Mouse (Mus musculus): ENCODE data around the gene Tssk1. TPM values are rescaled to one million over a fixed set of nuclear protein-coding genes. Genes with fewer than 3 reads are reported as not detected.

Tssk1 gene
- not detected for total RNA-seq (2023)

DNA sequence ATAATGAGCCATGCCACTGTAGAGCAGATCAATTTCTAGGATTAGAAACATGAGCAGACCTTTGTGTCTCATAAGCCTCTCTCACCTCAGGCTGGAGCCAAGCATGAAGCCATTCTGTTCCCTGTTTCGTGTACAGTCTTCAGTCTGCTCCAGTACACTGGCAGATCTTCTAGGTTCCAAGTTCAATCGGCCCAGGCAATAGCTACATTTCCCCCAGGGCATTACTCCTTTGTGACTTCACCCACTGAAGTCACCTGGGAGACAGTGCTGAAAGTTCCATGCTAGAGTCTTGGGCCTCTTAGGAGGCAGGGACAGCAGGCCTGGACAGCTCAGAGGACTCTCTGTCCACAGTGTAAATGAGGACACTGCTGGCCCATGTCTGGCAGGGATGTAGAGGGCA is at the start of gene Tssk1:
TSS of gene Tssk1 (plus strand) at position 301 of the 400 bp plus-strand sequence.

DNA sequence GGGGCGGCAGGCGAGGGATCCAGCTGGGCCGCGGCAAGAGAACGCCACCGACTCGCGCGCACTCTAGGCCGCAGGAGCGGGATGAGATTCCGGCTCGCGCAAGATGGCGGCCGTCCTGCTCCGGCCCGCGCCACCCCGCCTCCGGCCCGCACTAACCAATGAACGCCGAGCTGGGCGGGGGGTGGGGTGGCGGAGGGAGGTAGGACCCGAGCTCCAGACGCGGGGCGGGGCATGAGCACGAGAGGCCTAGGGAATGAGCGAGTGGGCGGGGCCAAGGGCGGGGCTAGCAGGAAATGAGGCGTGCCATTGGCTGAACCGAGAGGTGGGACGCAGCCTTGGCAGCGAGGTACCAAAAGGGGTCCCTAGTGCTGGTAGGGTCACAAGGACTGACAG is 2.5 kb upstream of the Tssk1 start, which contains the start of gene Gm20518:
TSS of gene Gm20518 (minus strand) at position 105 of the 393 bp plus-strand sequence.

DNA sequence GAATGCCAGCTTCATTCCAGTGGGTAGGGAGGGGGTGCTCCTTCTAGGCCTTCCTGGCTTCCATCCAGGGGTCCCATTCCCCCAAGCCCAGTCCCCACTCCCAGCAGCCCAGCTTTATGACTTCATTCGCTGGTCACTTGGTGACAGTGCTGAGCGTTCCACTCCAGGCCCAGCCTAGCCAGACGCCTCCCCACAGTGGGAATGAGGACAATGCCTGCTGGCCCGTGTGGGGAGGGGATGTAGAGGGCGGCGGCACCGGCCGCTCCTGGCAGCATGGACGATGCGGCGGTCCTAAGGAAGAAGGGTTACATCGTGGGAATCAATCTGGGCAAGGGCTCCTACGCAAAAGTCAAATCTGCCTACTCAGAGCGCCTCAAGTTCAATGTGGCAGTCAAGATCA is 4.4 kb downstream of the Tssk1 start, which contains the start of the genes Dgcr2 and Tssk2:
TSS of gene Dgcr2 (minus strand) at position 101 of the 400 bp plus-strand sequence.
TSS of gene Tssk2 (plus strand) at position 176 of the 400 bp plus-strand sequence.

DNA sequence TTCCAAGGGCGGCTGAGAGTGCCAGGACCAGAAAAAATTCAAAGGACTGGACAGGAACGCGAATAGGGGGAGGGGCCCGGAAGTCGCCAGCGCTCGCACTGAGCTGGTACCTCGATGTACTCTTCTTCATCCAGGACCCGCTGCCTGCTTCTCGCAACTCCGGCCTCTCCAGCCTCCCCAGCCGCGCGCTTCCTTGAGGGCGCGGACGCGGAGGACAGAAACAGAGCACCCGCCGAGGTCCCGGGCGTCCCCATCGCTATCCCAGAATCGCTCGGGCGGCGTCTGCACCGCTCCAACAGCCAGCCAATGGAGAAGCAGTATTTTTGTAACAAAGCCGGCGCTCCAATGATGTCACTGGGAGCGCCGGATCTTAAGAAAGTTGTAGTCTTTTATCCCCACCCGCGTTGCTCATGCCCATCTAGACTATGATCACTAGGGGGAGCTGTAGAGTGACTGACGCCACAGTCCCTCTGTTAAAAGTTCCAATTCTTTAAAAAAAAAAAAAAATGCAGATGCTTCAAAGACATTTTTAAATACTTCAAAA is 17.1 kb downstream of the Tssk1 start, which contains the start of gene Ess2:
TSS of gene Ess2 (minus strand) at position 297 of the 544 bp plus-strand sequence.

DNA sequence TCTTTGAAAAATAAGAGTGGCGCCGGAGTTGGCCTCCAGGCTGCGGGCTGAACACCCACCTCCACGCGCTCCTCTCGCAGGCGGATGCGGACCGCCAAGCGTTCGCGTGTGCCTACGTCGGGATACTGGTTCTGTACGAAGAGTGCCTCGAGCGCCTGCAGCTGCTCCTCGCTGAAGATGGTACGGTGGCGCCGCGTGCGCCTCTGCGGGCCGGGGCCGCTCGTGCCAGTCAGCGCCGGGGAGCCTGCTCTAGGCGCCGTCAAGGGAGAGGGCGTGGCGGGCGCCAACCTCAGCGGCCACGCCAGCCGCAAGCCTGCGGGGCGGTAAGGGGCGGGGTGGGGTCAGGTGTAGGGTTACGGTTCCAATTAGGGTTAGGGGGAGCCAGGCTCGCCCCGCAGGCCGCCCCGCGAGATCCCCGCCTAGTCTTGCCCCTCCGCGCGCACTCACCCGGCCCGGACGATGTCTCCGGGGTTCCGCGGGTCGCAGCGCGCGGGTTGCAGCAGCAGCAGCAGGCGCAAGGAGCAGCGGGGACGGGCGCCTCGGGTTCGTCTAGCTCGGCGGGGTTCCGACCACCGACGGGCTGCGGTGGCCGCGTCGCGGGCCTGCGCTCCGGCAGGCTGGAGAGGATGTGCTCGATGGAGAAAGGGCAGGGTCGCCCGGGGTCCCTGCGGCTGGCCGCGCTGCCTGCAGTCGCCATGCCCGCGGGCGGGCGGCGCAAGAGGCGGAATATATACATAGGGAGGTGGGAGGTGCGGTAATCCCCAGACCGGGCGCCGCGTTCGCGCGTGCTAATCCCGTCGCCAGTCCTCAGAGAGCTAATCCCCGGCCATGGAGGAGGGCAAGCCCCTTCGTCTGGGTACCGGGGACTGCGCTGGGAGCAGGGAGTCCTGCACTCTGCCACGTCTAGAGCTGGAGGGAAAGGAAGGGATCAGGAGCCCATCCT is 20.6 kb downstream of the Tssk1 start, which contains the start of gene Gsc2:
TSS of gene Gsc2 (minus strand) at position 753 of the 943 bp plus-strand sequence.

DNA sequence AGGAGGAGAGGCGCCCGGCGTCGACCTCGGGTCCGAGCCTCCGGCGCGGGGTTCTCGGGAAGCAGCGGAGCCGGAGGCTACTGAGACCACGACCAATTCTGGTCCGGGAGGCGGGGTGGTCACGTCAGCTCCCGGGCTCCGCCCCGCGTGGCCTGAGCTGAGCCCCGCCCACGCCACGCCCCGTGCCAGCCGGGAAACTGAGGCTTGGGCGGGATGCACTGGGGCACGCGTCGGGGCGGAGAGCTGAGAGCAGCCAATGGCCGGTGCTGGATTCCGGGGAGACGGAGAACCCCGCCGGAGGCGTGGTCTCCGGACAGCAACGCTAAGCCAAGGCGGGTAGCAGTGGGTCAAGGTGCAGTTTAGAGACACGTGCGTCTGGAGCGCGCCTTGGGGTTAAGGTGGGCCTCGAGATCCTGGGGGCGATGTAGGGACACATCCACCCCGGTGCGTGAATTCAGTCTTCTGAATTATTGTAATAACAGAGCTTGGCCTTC is 34.1 kb downstream of the Tssk1 start, which contains the start of gene Slc25a1:
TSS of gene Slc25a1 (minus strand) at position 133 of the 494 bp plus-strand sequence.

Other genes starting within 250 kb of the Tssk1 start
- not detected for gene Ccdc74a, start 247.8 kb upstream of the Tssk1 start, total RNA-seq (2023)
- gene Med15, start 161.3 kb upstream of the Tssk1 start, total RNA-seq (2023) = 137 TPM
- gene Klhl22, start 134.6 kb upstream of the Tssk1 start, total RNA-seq (2023) = 22.1 TPM
- gene Scarf2, start 96.9 kb upstream of the Tssk1 start, total RNA-seq (2023) = 0.53 TPM
- gene B830017H08Rik, start 61.1 kb upstream of the Tssk1 start, total RNA-seq (2023) = not detected
- gene Car15, start 55.9 kb upstream of the Tssk1 start, total RNA-seq (2023) = 17.4 TPM
- gene Gm20518, start 2.6 kb upstream of the Tssk1 start, total RNA-seq (2023) = 4.2 TPM
- 73.1 TPM for gene Dgcr2, start 4.3 kb downstream of the Tssk1 start, total RNA-seq (2023)
- gene Tssk2, start 4.4 kb downstream of the Tssk1 start, total RNA-seq (2023) = not detected
- gene Ess2, start 17.1 kb downstream of the Tssk1 start, total RNA-seq (2023) = 72.0 TPM
- not detected for gene Gsc2, start 20.8 kb downstream of the Tssk1 start, total RNA-seq (2023)
- gene Slc25a1, start 34.0 kb downstream of the Tssk1 start, total RNA-seq (2023) = 15.7 TPM
- not detected for gene Vpreb2, start 86.2 kb downstream of the Tssk1 start, total RNA-seq (2023)
- 5.5 TPM for gene Dgcr6, start 158.6 kb downstream of the Tssk1 start, total RNA-seq (2023)
- 6.0 TPM for gene Prodh, start 196.0 kb downstream of the Tssk1 start, total RNA-seq (2023)
- gene Rtn4r, start 233.4 kb downstream of the Tssk1 start, total RNA-seq (2023) = not detected

Data from CD4-positive naive resting alpha-beta T cell, adult 57 days (primary cell).